Mouse (Mus musculus): ENCODE measurements at regions not wholly inside any gene's neighbourhood (a gene's known extent, or its start where the extent isn't known, plus 50 kb on each side); places are given as distances from the start of the nearest gene placed in this dataset.

- TF ChIP-seq CTCF (IDR thresholded peaks at IDR 0.05; ENCODE audit: low read depth, low read length) (no peak), TAL1 (conservative IDR thresholded peaks at IDR 0.05; ENCODE audit: low read depth, low read length) (no peak)
Measured at GRCm38 (mm10) chr6:140191341-140191740, 150.1 kb upstream of the Plcz1 start.

Data from G1E (cell line).